8 mouse cellular contexts compared by ENCODE assay signal in the genomic region with DNA sequence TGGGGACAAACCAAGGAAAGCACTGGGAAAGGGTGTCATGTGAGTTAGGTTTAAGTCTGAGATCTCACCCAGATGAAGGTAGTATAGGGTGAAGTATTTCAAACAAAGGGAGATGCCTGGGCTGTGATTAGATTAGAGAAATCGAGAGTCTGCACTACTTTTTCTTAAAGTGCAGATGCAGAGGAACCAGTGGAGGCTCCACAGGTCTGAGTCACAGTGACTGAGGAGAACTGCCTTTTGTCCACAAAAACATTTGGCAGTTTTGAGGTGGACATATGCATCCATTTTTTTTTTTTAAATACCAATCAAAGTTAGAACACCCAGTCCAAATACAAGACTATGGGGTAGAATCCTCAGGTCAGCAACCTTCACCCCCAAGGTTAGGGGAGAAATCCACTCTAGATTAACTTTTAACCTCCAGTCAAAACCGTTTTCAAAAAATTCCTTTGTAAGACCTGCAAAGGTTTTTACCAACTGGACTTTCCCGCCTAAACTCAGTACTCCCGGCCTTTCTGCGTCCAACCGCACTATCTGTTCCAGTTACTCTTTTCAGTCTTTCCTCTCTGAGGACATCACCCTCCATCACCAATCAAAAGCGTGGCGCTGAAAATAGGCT. TPM values are rescaled to one million over a fixed set of nuclear protein-coding genes. Genes with fewer than 3 reads are reported as not detected.
DNase-seq lines count a peak whose midpoint lies in the region; ATAC-seq and TF ChIP-seq lines count a peak whose summit lies in the region.

No protein-coding gene starts in this region.

- no peak for ATAC-seq in kidney, embryonic 14.5 days (ENCODE audit: low FRiP score, low TSS enrichment)
- ATAC-seq in hindbrain, embryonic 16.5 days, result no peak
- ATAC-seq in midbrain, embryonic 15.5 days (replicated peaks), result no peak

- H3K4me3 ChIP-seq in kidney, embryonic 14.5 days (ENCODE audit: low read length), result peak overlapping the region; percentile 89
- peak overlapping the region; percentile 89 for H3K4me3 ChIP-seq in bone marrow macrophage, adult 2 months (ENCODE audit: insufficient read depth, low read length)
- peak overlapping the region; percentile 67 for H3K4me3 ChIP-seq in hindbrain, embryonic 16.5 days (ENCODE audit: low read length)
- peak overlapping the region; percentile 84 for H3K4me3 ChIP-seq in midbrain, embryonic 15.5 days

- H3K9me3 ChIP-seq in kidney, embryonic 14.5 days (ENCODE audit: control insufficient read depth, low read length), result no peaks in the 10 kb centered on the region
- no peaks in the 10 kb centered on the region for H3K9me3 ChIP-seq in hindbrain, embryonic 16.5 days (ENCODE audit: control insufficient read depth, low read length)
- no peaks in the 10 kb centered on the region for H3K9me3 ChIP-seq in midbrain, embryonic 15.5 days

- peak overlapping the region; percentile 77 for H3K4me2 ChIP-seq in kidney, embryonic 14.5 days (replicated peaks; ENCODE audit: low read depth, low read length)
- H3K4me2 ChIP-seq in hindbrain, embryonic 16.5 days (ENCODE audit: low read length), result peak overlapping the region; percentile 64
- H3K4me2 ChIP-seq in midbrain, embryonic 15.5 days, result peak overlapping the region; percentile 65

- H3K27ac ChIP-seq in kidney, embryonic 14.5 days (ENCODE audit: low read depth, low read length), result peak overlapping the region; percentile 100
- peak overlapping the region; percentile 98 for H3K27ac ChIP-seq in bone marrow macrophage, adult 2 months (ENCODE audit: insufficient read depth, low read depth, low read length)
- peak overlapping the region; percentile 96 for H3K27ac ChIP-seq in hindbrain, embryonic 16.5 days (ENCODE audit: low read depth, low read length)
- H3K27ac ChIP-seq in midbrain, embryonic 15.5 days, result peak overlapping the region; percentile 99

- no peak for DNase-seq in kidney, adult 11 months
- no peak for DNase-seq in left cerebral cortex, adult 8-10 months (ENCODE audit: low spot score in 2 of 2)
- DNase-seq in retina, embryonic 14.5 days (ENCODE audit: low spot score), result no peak
- DNase-seq in cerebellum, postnatal 10 days, result no peak

- no peaks in the 10 kb centered on the region for H3K27me3 ChIP-seq in kidney, embryonic 14.5 days (ENCODE audit: control insufficient read depth, insufficient read depth, low read length)
- H3K27me3 ChIP-seq in hindbrain, embryonic 16.5 days (replicated peaks; ENCODE audit: control insufficient read depth, insufficient read depth, low read length), result no peaks in the 10 kb centered on the region
- H3K27me3 ChIP-seq in midbrain, embryonic 15.5 days (replicated peaks), result no peaks in the 10 kb centered on the region

- WGBS in kidney, embryonic 14.5 days, result 12% methylated on average over 8 of the region's 8 CpGs
- WGBS in hindbrain, embryonic 16.5 days, result 6% methylated on average over 8 of the region's 8 CpGs
- WGBS in midbrain, embryonic 15.5 days, result 8% methylated on average over 8 of the region's 8 CpGs

- no peak for TF ChIP-seq POLR2A in bone marrow macrophage, adult 2 months (IDR thresholded peaks at IDR 0.05; ENCODE audit: borderline replicate concordance, low read depth, low read length)

- peak overlapping the region; percentile 99 for H3K9ac ChIP-seq in kidney, embryonic 14.5 days (ENCODE audit: low read depth, low read length)
- peak overlapping the region; percentile 91 for H3K9ac ChIP-seq in hindbrain, embryonic 16.5 days (ENCODE audit: low read depth, low read length)
- peak overlapping the region; percentile 97 for H3K9ac ChIP-seq in midbrain, embryonic 15.5 days

- TF ChIP-seq CTCF in bone marrow macrophage, adult 2 months (IDR thresholded peaks at IDR 0.05; ENCODE audit: low read depth, low read length), result no peak

- H3K4me1 ChIP-seq in kidney, embryonic 14.5 days (ENCODE audit: control insufficient read depth, insufficient read depth, low read length), result peaks cover 17% of the 10 kb centered on the region
- H3K4me1 ChIP-seq in bone marrow macrophage, adult 2 months (ENCODE audit: control insufficient read depth, insufficient read depth, low read length), result peaks cover 26% of the 10 kb centered on the region
- peaks cover 16% of the 10 kb centered on the region for H3K4me1 ChIP-seq in hindbrain, embryonic 16.5 days (ENCODE audit: control insufficient read depth, insufficient read depth, low read depth, low read length)
- H3K4me1 ChIP-seq in midbrain, embryonic 15.5 days, result peaks cover 34% of the 10 kb centered on the region

- H3K36me3 ChIP-seq in kidney, embryonic 14.5 days (ENCODE audit: control insufficient read depth, insufficient read depth, low read length), result peaks cover 13% of the 10 kb centered on the region; the same call in 1 of the 2 replicates
- H3K36me3 ChIP-seq in hindbrain, embryonic 16.5 days (ENCODE audit: control insufficient read depth, insufficient read depth, low read length), result no peaks in the 10 kb centered on the region
- no peaks in the 10 kb centered on the region for H3K36me3 ChIP-seq in midbrain, embryonic 15.5 days (replicated peaks)

RNA-seq across cellular contexts. Expression of a gene that starts 1.7 kb away (rescaled TPM):
- 16.4 and 26.7 TPM in 2 replicates for polyA plus RNA-seq in kidney, embryonic 14.5 days (2014; fragmentation: Nextera tagmentation; extraction: Ambion mirVana)
- 62.7 and 63.7 TPM in 2 replicates for polyA plus RNA-seq in bone marrow macrophage, adult 2 months (2012; ENCODE audit: insufficient read depth, insufficient read length, missing spikeins)
- 8.9 and 10.6 TPM in 2 replicates for polyA plus RNA-seq in hindbrain, embryonic 16.5 days (2015; fragmentation: Nextera tagmentation; extraction: Ambion mirVana)
- polyA plus RNA-seq in midbrain, embryonic 15.5 days (2015; fragmentation: Nextera tagmentation; extraction: Ambion mirVana), result 12.2 and 12.3 TPM in 2 replicates
- total RNA-seq in left cerebral cortex, adult 8-10 months (2022), result 10 to 100 TPM; 20.6 to 29.3 (median 24.4) TPM

RNA-seq across cellular contexts. Expression of a gene that starts 1.8 kb away (rescaled TPM):
- polyA plus RNA-seq in kidney, embryonic 14.5 days (2014; fragmentation: Nextera tagmentation; extraction: Ambion mirVana), result 82.5 and 101 TPM in 2 replicates
- 29.3 and 38.4 TPM in 2 replicates for polyA plus RNA-seq in bone marrow macrophage, adult 2 months (2012; ENCODE audit: insufficient read depth, insufficient read length, missing spikeins)
- 33.2 and 34.3 TPM in 2 replicates for polyA plus RNA-seq in hindbrain, embryonic 16.5 days (2015; fragmentation: Nextera tagmentation; extraction: Ambion mirVana)
- 38.3 and 41.3 TPM in 2 replicates for polyA plus RNA-seq in midbrain, embryonic 15.5 days (2015; fragmentation: Nextera tagmentation; extraction: Ambion mirVana)
- total RNA-seq in left cerebral cortex, adult 8-10 months (2022), result 10 to 100 TPM; 15.1 to 16.4 (median 15.8) TPM

RNA-seq across cellular contexts. Expression of a gene that starts 24.7 kb away (rescaled TPM):
- 0.69 and 0.89 TPM in 2 replicates for polyA plus RNA-seq in kidney, embryonic 14.5 days (2014; fragmentation: Nextera tagmentation; extraction: Ambion mirVana)
- polyA plus RNA-seq in bone marrow macrophage, adult 2 months (2012; ENCODE audit: insufficient read depth, insufficient read length, missing spikeins), result not detected in 2 replicates
- 0.88 and 4.2 TPM in 2 replicates for polyA plus RNA-seq in hindbrain, embryonic 16.5 days (2015; fragmentation: Nextera tagmentation; extraction: Ambion mirVana)
- polyA plus RNA-seq in midbrain, embryonic 15.5 days (2015; fragmentation: Nextera tagmentation; extraction: Ambion mirVana), result 0.31 and 0.55 TPM in 2 replicates
- under 1 TPM in 1 of 4 experiments, not detected in 3; 0.52 TPM for total RNA-seq in left cerebral cortex, adult 8-10 months (2022)

RNA-seq across cellular contexts. Expression of a gene that starts 43.3 kb away (rescaled TPM):
- 1.9 TPM in 2 replicates for polyA plus RNA-seq in kidney, embryonic 14.5 days (2014; fragmentation: Nextera tagmentation; extraction: Ambion mirVana)
- polyA plus RNA-seq in bone marrow macrophage, adult 2 months (2012; ENCODE audit: insufficient read depth, insufficient read length, missing spikeins), result not detected in 2 replicates
- 0.93 and 1.6 TPM in 2 replicates for polyA plus RNA-seq in hindbrain, embryonic 16.5 days (2015; fragmentation: Nextera tagmentation; extraction: Ambion mirVana)
- 1.7 and 2.6 TPM in 2 replicates for polyA plus RNA-seq in midbrain, embryonic 15.5 days (2015; fragmentation: Nextera tagmentation; extraction: Ambion mirVana)
- total RNA-seq in left cerebral cortex, adult 8-10 months (2022), result not detected

RNA-seq across cellular contexts. Expression of a gene that starts 46.7 kb away (rescaled TPM):
- 3.5 and 4.7 TPM in 2 replicates for polyA plus RNA-seq in kidney, embryonic 14.5 days (2014; fragmentation: Nextera tagmentation; extraction: Ambion mirVana)
- polyA plus RNA-seq in bone marrow macrophage, adult 2 months (2012; ENCODE audit: insufficient read depth, insufficient read length, missing spikeins), result not detected in 2 replicates
- polyA plus RNA-seq in hindbrain, embryonic 16.5 days (2015; fragmentation: Nextera tagmentation; extraction: Ambion mirVana), result 0.15 and 0.39 TPM in 2 replicates
- 0.22 and 0.23 TPM in 2 replicates for polyA plus RNA-seq in midbrain, embryonic 15.5 days (2015; fragmentation: Nextera tagmentation; extraction: Ambion mirVana)
- total RNA-seq in left cerebral cortex, adult 8-10 months (2022), result under 1 TPM; 0.22 to 0.67 (median 0.31) TPM
